Mouse (Mus musculus) spleen, postnatal 10 days (tissue): Measurements from ENCODE around the gene Tstd3.
"Not testable (repeated sequence)": the region's sequence is repeated elsewhere in the genome, so short reads cannot be mapped to it uniquely, and the experiment has no call there.

Source experiments
- DNase-seq, 2 experiments: peaks; one replicate each; pipeline ENCODE4 v3.0.0; 2021 to 2022; ENCODE audit warnings: low spot score in 2 of 2

The Tstd3 gene

DNA sequence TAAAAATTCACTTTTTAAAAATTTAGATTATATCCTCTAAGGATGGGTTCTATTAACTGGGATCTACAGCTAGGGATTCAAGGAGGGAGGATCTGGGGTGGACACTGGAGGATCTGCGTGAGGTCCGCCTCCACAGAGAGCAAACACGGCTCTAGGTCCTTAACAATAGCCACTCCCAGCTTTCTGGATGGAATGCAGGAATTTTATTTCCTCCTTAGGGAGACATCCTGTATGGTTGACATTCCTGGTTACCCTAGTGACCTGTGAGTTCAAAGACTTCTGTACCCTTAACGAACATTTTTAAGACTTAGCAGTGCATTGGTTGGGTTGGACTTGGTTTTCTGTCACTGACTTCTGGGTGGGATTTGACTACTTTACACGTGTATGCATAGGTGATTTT is 21.3 kb downstream of the Tstd3 start:
- no peak for DNase-seq

GRCm38 (mm10) chr4:21744142-21744541 is 22.9 kb downstream of the Tstd3 start:
- not testable (repeated sequence) for DNase-seq

DNA sequence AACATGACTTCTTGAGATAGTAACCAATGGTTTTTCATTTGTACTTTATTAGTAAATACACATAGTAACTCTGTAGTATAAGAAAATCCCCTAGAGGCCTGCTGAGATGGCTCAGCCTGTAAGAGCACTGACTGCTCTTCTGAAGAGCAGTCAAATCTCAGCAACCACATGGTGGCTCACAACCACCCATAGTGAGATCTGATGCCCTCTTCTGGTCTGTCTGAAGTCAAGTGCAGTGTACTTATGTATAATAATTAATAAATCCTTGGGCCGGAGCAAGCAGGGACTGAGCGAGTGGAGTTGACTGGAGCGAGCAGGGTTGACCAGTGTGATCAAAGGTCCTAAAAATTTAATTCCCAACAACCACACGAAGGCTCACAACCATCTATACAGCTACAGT is 27.8 kb downstream of the Tstd3 start:
- DNase-seq, result no peak

DNA sequence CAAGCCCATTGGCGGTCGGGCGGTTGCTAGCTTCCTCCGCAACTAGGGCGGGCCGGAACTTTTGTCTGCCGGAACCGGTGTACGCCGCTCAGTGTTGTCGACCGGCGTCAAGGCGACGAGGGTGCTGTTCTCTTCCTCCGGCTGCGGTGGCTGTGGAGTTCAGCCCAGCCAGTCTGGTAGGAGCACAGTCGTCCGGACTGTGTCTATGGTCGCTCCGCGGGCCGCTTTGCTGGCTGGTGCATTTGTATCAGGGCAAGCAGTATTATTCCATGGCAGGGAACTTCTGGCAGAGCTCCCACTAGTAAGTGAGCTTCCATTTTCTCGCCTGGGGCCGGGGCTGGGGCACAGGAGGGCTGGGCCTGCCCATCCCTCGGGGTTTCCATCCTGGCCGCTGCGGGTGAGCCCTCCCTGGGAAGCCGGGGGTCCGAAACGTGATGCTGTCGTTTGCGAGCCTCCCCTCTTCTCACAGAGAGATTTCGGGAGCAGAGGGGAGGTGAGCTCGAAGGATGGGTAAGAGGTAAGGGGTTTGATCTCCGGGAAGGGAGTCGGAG is 39.3 kb downstream of the Tstd3 start, which contains the start of gene Ccnc:
TSS of gene Ccnc (plus strand) at position 87 of the 551 bp plus-strand sequence.
- peak; percentile 92 to 94 for DNase-seq

- DNase-seq, result peak; percentile 20 to 38
Measured at GRCm38 (mm10) chr4:21726912-21727614, 39.9 kb downstream of the Tstd3 start.

- DNase-seq, result no peak
Measured at GRCm38 (mm10) chr4:21722752-21723334, 44.2 kb downstream of the Tstd3 start.

DNA sequence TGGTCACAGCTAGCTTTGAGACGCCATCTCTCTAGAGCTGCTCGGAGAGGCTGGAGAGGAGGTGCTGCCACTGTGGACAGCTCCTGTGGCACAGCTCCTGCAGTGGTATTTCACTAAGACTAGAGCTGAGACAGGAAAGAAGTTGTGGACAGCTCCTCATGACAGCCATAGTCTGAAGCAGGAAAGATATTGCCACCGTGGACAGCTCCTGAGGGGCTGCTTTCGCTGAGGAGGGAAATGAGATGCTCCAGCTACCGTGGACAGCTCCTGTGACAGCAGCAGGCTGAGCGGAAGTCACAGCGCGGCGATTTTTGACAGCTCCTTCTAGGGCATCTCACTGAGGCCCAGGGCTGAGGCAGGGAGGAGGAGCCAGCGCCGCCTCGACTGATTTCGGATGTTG is 54.9 kb downstream of the Tstd3 start:
- peak in 1 of 2 experiments; percentile 78 for DNase-seq
